Mouse (Mus musculus): ENCODE results near the gene Myh8. TPM values are rescaled to one million over a fixed set of nuclear protein-coding genes. Genes with fewer than 3 reads are reported as not detected.

Gene Myh8
- polyA plus RNA-seq, 1 experiment from 2014 or later: 1.1 TPM

DNA sequence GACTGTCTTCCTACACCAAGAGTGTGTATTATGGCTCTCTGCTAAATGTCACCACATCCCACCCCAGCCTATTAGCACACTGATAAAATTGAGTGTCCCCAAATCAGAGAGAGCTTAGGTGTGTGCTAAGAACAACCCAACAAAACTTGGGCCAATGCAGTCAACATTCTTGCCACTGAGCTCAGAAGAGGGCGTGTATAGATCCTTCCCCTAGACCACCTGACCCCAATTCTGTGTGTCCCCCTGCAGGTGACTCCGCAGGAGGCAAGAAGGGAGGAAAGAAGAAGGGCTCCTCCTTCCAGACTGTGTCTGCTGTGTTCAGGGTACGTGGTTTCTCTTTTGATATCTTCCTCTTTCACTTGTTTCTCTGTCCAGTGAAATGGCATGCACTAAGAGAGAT lies 67.6 kb downstream of the Myh8 start:
- Histone ChIP-seq H3K4me2 (ENCODE audit: low read length) (no peak overlapping the region), H3K36me3 (ENCODE audit: control insufficient read depth, insufficient read depth, low read length) (no peaks in the 10 kb centered on the region), H3K4me3 (ENCODE audit: control insufficient read depth in 1 of 2, insufficient read depth in 1 of 2, low read depth in 1 of 2, low read length in 2 of 2) (no peak overlapping the region), H3K9ac (ENCODE audit: low read length) (no peak overlapping the region), H3K27me3 (ENCODE audit: control insufficient read depth, insufficient read depth, low read length) (peaks cover 3% of the 10 kb centered on the region), H3K4me1 (ENCODE audit: control insufficient read depth in 2 of 2, insufficient read depth in 2 of 2, low read length in 2 of 2) (no peaks in the 10 kb centered on the region), H3K27ac (replicated peaks in 1 of 2; ENCODE audit: control insufficient read depth in 1 of 2, insufficient read depth in 1 of 2, low read depth in 2 of 2, low read length in 2 of 2) (no peak overlapping the region), H3K9me3 (ENCODE audit: control insufficient read depth, low read length) (no peaks in the 10 kb centered on the region)
- no peak for ATAC-seq (ENCODE audit: insufficient number of reproducible peaks, insufficient read depth, low FRiP score, low read depth)
- 64% methylated on average over 3 of the region's 3 CpGs for WGBS

DNA sequence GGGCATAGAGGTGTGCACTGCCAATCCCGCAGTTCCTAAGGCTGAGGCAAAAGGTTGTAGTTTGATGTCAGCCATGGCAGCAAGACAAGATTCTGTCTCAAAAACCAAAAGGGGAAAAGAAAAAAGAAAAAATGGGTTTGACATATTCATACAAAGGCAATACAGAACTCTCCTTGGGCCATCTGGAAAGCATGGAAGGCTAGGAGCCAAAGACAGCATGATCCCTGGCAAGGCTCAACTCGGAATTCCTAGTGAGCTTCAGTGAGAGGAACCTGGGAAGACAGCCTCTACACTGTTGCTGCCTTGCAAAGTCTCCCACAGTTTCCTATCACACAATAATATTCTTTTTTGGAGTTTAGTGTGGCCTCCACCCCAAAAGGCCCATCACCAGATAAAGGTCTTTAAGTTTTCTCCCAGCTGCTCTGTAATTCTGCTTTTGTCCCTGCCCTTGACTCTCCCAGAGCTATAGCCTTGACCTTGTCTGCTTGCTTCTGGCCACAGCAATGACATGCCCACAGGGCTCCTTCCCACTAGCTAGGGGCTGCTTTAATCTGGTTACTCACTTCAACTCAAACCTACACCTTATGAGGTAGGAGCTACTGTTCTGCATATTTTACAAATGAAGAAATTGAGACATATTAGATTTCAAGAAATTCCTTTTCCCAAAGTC lies 68.4 kb downstream of the Myh8 start:
- Histone ChIP-seq H3K27me3 (ENCODE audit: control insufficient read depth, insufficient read depth, low read length) (peaks cover 3% of the 10 kb centered on the region), H3K27ac (replicated peaks in 1 of 2; ENCODE audit: control insufficient read depth in 1 of 2, insufficient read depth in 1 of 2, low read depth in 2 of 2, low read length in 2 of 2) (no peak overlapping the region), H3K4me1 (ENCODE audit: control insufficient read depth in 2 of 2, insufficient read depth in 2 of 2, low read length in 2 of 2) (no peaks in the 10 kb centered on the region), H3K9me3 (ENCODE audit: control insufficient read depth, low read length) (no peaks in the 10 kb centered on the region), H3K36me3 (ENCODE audit: control insufficient read depth, insufficient read depth, low read length) (no peaks in the 10 kb centered on the region), H3K4me3 (ENCODE audit: control insufficient read depth in 1 of 2, insufficient read depth in 1 of 2, low read depth in 1 of 2, low read length in 2 of 2) (no peak overlapping the region), H3K9ac (ENCODE audit: low read length) (no peak overlapping the region), H3K4me2 (ENCODE audit: low read length) (no peak overlapping the region)
- 55% methylated on average over 2 of the region's 2 CpGs for WGBS
- no peak for ATAC-seq (ENCODE audit: insufficient number of reproducible peaks, insufficient read depth, low FRiP score, low read depth)

DNA sequence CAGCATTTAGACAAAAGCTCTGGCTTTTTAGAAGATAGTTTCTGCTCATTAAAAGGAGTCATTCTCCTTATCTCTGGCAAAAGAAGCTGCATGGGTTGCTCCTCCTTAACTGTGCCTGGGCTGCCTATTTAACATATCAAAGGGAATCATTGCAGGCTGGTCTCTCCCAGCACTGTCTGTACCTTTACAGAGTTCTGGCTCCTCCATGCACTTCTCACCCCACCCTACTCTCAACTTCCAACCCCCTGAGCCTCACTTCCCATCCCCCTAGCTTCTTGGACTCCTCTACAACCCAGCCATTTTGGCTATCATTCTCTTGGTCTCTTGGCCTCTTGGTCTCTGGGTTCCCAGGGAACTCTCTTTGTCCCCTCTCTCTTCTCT lies 68.9 kb downstream of the Myh8 start:
- H3K9ac ChIP-seq (ENCODE audit: low read length): no peak overlapping the region
- peaks cover 3% of the 10 kb centered on the region for H3K27me3 ChIP-seq (ENCODE audit: control insufficient read depth, insufficient read depth, low read length)
- no peak for ATAC-seq (ENCODE audit: insufficient number of reproducible peaks, insufficient read depth, low FRiP score, low read depth)
- H3K4me2 ChIP-seq (ENCODE audit: low read length): no peak overlapping the region
- no peaks in the 10 kb centered on the region for H3K36me3 ChIP-seq (ENCODE audit: control insufficient read depth, insufficient read depth, low read length)
- H3K9me3 ChIP-seq (ENCODE audit: control insufficient read depth, low read length): no peaks in the 10 kb centered on the region
- no peaks in the 10 kb centered on the region for H3K4me1 ChIP-seq (ENCODE audit: control insufficient read depth in 2 of 2, insufficient read depth in 2 of 2, low read length in 2 of 2)
- no peak overlapping the region for H3K27ac ChIP-seq (replicated peaks in 1 of 2; ENCODE audit: control insufficient read depth in 1 of 2, insufficient read depth in 1 of 2, low read depth in 2 of 2, low read length in 2 of 2)
- H3K4me3 ChIP-seq (ENCODE audit: control insufficient read depth in 1 of 2, insufficient read depth in 1 of 2, low read depth in 1 of 2, low read length in 2 of 2): no peak overlapping the region

DNA sequence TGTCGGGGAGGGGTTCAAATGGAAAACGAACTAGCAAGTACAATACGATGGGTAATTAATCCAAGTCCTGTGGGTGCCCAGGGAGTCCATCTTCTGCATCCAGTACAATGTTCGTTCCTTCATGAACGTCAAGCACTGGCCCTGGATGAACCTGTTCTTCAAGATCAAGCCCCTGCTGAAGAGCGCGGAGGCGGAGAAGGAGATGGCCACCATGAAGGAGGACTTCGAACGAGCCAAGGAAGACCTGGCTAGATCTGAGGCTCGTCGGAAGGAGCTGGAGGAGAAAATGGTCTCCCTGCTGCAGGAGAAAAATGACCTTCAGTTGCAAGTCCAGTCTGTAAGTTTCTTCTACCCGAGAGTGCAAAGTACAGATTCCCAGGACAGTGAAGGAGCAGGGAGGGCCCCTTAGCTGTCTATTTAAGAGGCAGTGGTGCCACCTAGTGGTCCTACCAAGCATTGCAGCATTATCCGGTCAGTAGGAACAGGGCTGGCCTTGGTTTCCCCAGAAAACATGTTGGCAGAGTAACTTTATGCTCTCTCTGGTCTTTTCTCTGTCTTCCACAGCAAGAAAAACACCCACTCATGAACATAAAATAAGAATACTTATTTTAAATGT lies 73.3 kb downstream of the Myh8 start:
- H3K4me1 ChIP-seq (ENCODE audit: control insufficient read depth in 2 of 2, insufficient read depth in 2 of 2, low read length in 2 of 2): no peaks in the 10 kb centered on the region
- no peak overlapping the region for H3K9ac ChIP-seq (ENCODE audit: low read length)
- no peak overlapping the region for H3K27ac ChIP-seq (replicated peaks in 1 of 2; ENCODE audit: control insufficient read depth in 1 of 2, insufficient read depth in 1 of 2, low read depth in 2 of 2, low read length in 2 of 2)
- no peak overlapping the region for H3K4me3 ChIP-seq (ENCODE audit: control insufficient read depth in 1 of 2, insufficient read depth in 1 of 2, low read depth in 1 of 2, low read length in 2 of 2)
- no peak overlapping the region for H3K4me2 ChIP-seq (ENCODE audit: low read length)
- no peaks in the 10 kb centered on the region for H3K36me3 ChIP-seq (ENCODE audit: control insufficient read depth, insufficient read depth, low read length)
- WGBS: 51% methylated on average over 14 of the region's 14 CpGs
- ATAC-seq (ENCODE audit: insufficient number of reproducible peaks, insufficient read depth, low FRiP score, low read depth): no peak
- H3K27me3 ChIP-seq (ENCODE audit: control insufficient read depth, insufficient read depth, low read length): peaks cover 3% of the 10 kb centered on the region
- no peaks in the 10 kb centered on the region for H3K9me3 ChIP-seq (ENCODE audit: control insufficient read depth, low read length)

DNA sequence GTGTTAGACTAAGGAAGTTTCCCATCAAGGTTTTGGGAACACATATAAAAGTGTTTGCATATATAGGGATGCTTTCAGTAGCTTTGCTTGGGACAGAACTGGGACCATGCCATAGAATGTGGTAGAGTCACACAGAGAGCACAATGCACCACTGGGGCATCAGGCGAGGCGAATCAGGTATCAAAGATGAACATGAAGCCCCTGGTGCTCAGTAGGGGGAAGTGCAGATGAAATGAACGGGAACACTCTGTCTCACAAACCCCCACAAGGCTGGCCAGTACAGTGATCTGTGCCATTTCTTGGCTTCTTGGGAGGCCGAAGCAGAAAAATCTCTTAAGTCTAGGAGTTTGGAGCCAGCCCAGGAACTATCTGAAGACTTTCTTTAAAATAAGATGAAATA lies 76.1 kb downstream of the Myh8 start:
- Histone ChIP-seq H3K4me2 (ENCODE audit: low read length) (no peak overlapping the region), H3K27ac (replicated peaks in 1 of 2; ENCODE audit: control insufficient read depth in 1 of 2, insufficient read depth in 1 of 2, low read depth in 2 of 2, low read length in 2 of 2) (no peak overlapping the region), H3K9me3 (ENCODE audit: control insufficient read depth, low read length) (no peaks in the 10 kb centered on the region), H3K4me1 (ENCODE audit: control insufficient read depth in 2 of 2, insufficient read depth in 2 of 2, low read length in 2 of 2) (no peaks in the 10 kb centered on the region), H3K27me3 (ENCODE audit: control insufficient read depth, insufficient read depth, low read length) (peaks cover 3% of the 10 kb centered on the region), H3K9ac (ENCODE audit: low read length) (no peak overlapping the region), H3K4me3 (ENCODE audit: control insufficient read depth in 1 of 2, insufficient read depth in 1 of 2, low read depth in 1 of 2, low read length in 2 of 2) (no peak overlapping the region), H3K36me3 (ENCODE audit: control insufficient read depth, insufficient read depth, low read length) (no peaks in the 10 kb centered on the region)
- ATAC-seq (ENCODE audit: insufficient number of reproducible peaks, insufficient read depth, low FRiP score, low read depth): no peak
- 60% methylated on average over 4 of the region's 4 CpGs for WGBS

- no peak for ATAC-seq (ENCODE audit: insufficient number of reproducible peaks, insufficient read depth, low FRiP score, low read depth)
- WGBS: 71% methylated on average over 10 of the region's 10 CpGs
These were observed 81.1 kb downstream of the Myh8 start for GRCm38 (mm10) chr11:67358031-67358430.

More at GRCm38 (mm10) chr11:67358031-67358430, 81.1 kb downstream of the Myh8 start:
- H3K36me3 ChIP-seq (ENCODE audit: control insufficient read depth, insufficient read depth, low read length): no peaks in the 10 kb centered on the region
- no peak overlapping the region for H3K4me2 ChIP-seq (ENCODE audit: low read length)
- no peaks in the 10 kb centered on the region for H3K9me3 ChIP-seq (ENCODE audit: control insufficient read depth, low read length)
- H3K27me3 ChIP-seq (ENCODE audit: control insufficient read depth, insufficient read depth, low read length): no peaks in the 10 kb centered on the region
- no peak overlapping the region for H3K4me3 ChIP-seq (ENCODE audit: control insufficient read depth in 1 of 2, insufficient read depth in 1 of 2, low read depth in 1 of 2, low read length in 2 of 2)
- 0 out of 4 replicates have a peak, but pooled peaks cover 0 to 2% of the 10 kb centered on the region in 2 experiments for H3K4me1 ChIP-seq (ENCODE audit: control insufficient read depth in 2 of 2, insufficient read depth in 2 of 2, low read length in 2 of 2)
- H3K9ac ChIP-seq (ENCODE audit: low read length): no peak overlapping the region
- no peak overlapping the region for H3K27ac ChIP-seq (replicated peaks in 1 of 2; ENCODE audit: control insufficient read depth in 1 of 2, insufficient read depth in 1 of 2, low read depth in 2 of 2, low read length in 2 of 2)

Other genes starting within 250 kb of the Myh8 start
- gene Adprm, start 224.5 kb upstream of the Myh8 start, polyA plus RNA-seq (2014; fragmentation: Nextera tagmentation; extraction: Ambion mirVana): 17.8 and 20.4 TPM in 2 replicates
- 20.4 and 23.1 TPM in 2 replicates for gene Sco1, start 224.5 kb upstream of the Myh8 start, polyA plus RNA-seq (2014; fragmentation: Nextera tagmentation; extraction: Ambion mirVana)
- gene Myh3, start 198.8 kb upstream of the Myh8 start, polyA plus RNA-seq (2014; fragmentation: Nextera tagmentation; extraction: Ambion mirVana): 0.57 TPM in 1 of 2 replicates, not detected in the other
- not detected in 2 replicates for gene Myh2, start 106.1 kb upstream of the Myh8 start, polyA plus RNA-seq (2014; fragmentation: Nextera tagmentation; extraction: Ambion mirVana)
- 0.28 and 0.30 TPM in 2 replicates for gene Myh1, start 77.1 kb upstream of the Myh8 start, polyA plus RNA-seq (2014; fragmentation: Nextera tagmentation; extraction: Ambion mirVana)
- gene Myh4, start 39.1 kb upstream of the Myh8 start, polyA plus RNA-seq (2014; fragmentation: Nextera tagmentation; extraction: Ambion mirVana): not detected in 2 replicates
- not detected in 2 replicates for gene Myh13, start 44.5 kb downstream of the Myh8 start, polyA plus RNA-seq (2014; fragmentation: Nextera tagmentation; extraction: Ambion mirVana)
- gene Gas7, start 178.3 kb downstream of the Myh8 start, polyA plus RNA-seq (2014; fragmentation: Nextera tagmentation; extraction: Ambion mirVana): 7.5 TPM in 2 replicates

Measured in heart, embryonic 14.5 days (tissue).